Mouse (Mus musculus): ENCODE results near the gene Ptcra.

- TF ChIP-seq CTCF (IDR thresholded peaks at IDR 0.05; ENCODE audit: borderline replicate concordance, insufficient read depth, low read depth, low read length) (no peak), POLR2A (IDR thresholded peaks at IDR 0.05; ENCODE audit: borderline replicate concordance, insufficient read depth, low read length) (no peak)
Measured at GRCm38 (mm10) chr17:46771025-46771424, 7.5 kb upstream of the Ptcra start.

Measured in cerebellum, adult 2 months (tissue).